Comparison of ENCODE assay signal across 9 mouse cellular contexts in genomic region chr12:111943421-111944064, GRCm38 (mm10). TPM values are rescaled to one million over a fixed set of nuclear protein-coding genes. Genes with fewer than 3 reads are reported as not detected.
DNase-seq lines count a peak whose midpoint lies in the region; ATAC-seq and TF ChIP-seq lines count a peak whose summit lies in the region.
"Had no signal": no experiment of that assay in that cellular context is flagged by ENCODE, and none has a peak within 500 bp of the region (broad histone marks: within the 10 kb centered on the region; RNA-seq: fewer than 3 reads in every experiment).

No protein-coding gene starts in this region.

- H3K4me1 ChIP-seq in forebrain, embryonic 12.5 days = peaks cover 7% of the 10 kb centered on the region
- H3K4me1 ChIP-seq in forebrain, embryonic 16.5 days (replicated peaks; ENCODE audit: control insufficient read depth, insufficient read depth, low read length) = no peaks in the 10 kb centered on the region
- peaks cover 9% of the 10 kb centered on the region for H3K4me1 ChIP-seq in ES-Bruce4 (ENCODE audit: control insufficient read depth, insufficient read depth, low read length)
- H3K4me1 ChIP-seq in heart, embryonic 15.5 days (replicated peaks) = peaks cover 36% of the 10 kb centered on the region
- H3K4me1 ChIP-seq in liver, postnatal 0 days (ENCODE audit: insufficient read depth) = peaks cover 28% of the 10 kb centered on the region
- H3K4me1 ChIP-seq: neural tube, embryonic 13.5 days had no signal

- peak overlapping the region; percentile 12; the same call in 1 of the 2 replicates for H3K9ac ChIP-seq in forebrain, embryonic 12.5 days
- no peak overlapping the region for H3K9ac ChIP-seq in forebrain, embryonic 16.5 days (replicated peaks; ENCODE audit: low read depth, low read length)
- H3K9ac ChIP-seq in ES-Bruce4 (ENCODE audit: low read depth, poor library complexity, severe bottlenecking) = no peak overlapping the region
- no peak overlapping the region; the same call in 1 of the 2 replicates for H3K9ac ChIP-seq in heart, embryonic 15.5 days
- peak overlapping the region; percentile 21; the same call in 1 of the 2 replicates for H3K9ac ChIP-seq in liver, postnatal 0 days (replicated peaks)
- H3K9ac ChIP-seq: neural tube, embryonic 13.5 days had no signal

- 62% methylated on average over 10 of the region's 10 CpGs for WGBS in forebrain, embryonic 12.5 days
- 57% methylated on average over 10 of the region's 10 CpGs for WGBS in forebrain, embryonic 16.5 days
- 65% methylated on average over 10 of the region's 10 CpGs for WGBS in heart, embryonic 15.5 days
- 33% methylated on average over 10 of the region's 10 CpGs for WGBS in liver, postnatal 0 days (ENCODE audit: insufficient replicate concordance)

- H3K27me3 ChIP-seq in forebrain, embryonic 12.5 days = no peaks in the 10 kb centered on the region
- no peaks in the 10 kb centered on the region for H3K27me3 ChIP-seq in forebrain, embryonic 16.5 days (replicated peaks; ENCODE audit: control insufficient read depth, insufficient read depth, low read length)
- H3K27me3 ChIP-seq in ES-Bruce4 (ENCODE audit: control insufficient read depth, insufficient read depth, low read length, poor library complexity, severe bottlenecking) = no peaks in the 10 kb centered on the region
- no peaks in the 10 kb centered on the region for H3K27me3 ChIP-seq in heart, embryonic 15.5 days
- H3K27me3 ChIP-seq in liver, postnatal 0 days (ENCODE audit: insufficient read depth, low read length) = no peaks in the 10 kb centered on the region
- H3K27me3 ChIP-seq: neural tube, embryonic 13.5 days had no signal

- ATAC-seq in forebrain, embryonic 12.5 days (ENCODE audit: low FRiP score) = no peak
- ATAC-seq in forebrain, embryonic 16.5 days = no peak
- no peak for ATAC-seq in heart, embryonic 15.5 days (replicated peaks; ENCODE audit: insufficient number of reproducible peaks, insufficient read depth, low FRiP score, low read depth)
- ATAC-seq in liver, postnatal 0 days = no peak

- H3K27ac ChIP-seq in forebrain, embryonic 12.5 days = no peak overlapping the region
- no peak overlapping the region for H3K27ac ChIP-seq in forebrain, embryonic 16.5 days (ENCODE audit: low read length)
- H3K27ac ChIP-seq in ES-Bruce4 (ENCODE audit: insufficient read depth, low read length) = no peak overlapping the region
- H3K27ac ChIP-seq in heart, embryonic 15.5 days = peak overlapping the region; percentile 90
- peak overlapping the region; percentile 88 for H3K27ac ChIP-seq in liver, postnatal 0 days (ENCODE audit: low read depth)
- H3K27ac ChIP-seq: neural tube, embryonic 13.5 days had no signal

- TF ChIP-seq POLR2A in ES-Bruce4 (IDR thresholded peaks at IDR 0.05; ENCODE audit: insufficient read depth, low read length) = no peak

- TF ChIP-seq EP300 in ES-Bruce4 (IDR thresholded peaks at IDR 0.05; ENCODE audit: insufficient read depth, low read depth, low read length) = no peak
- no peak for TF ChIP-seq EP300 in liver, postnatal 0 days (IDR thresholded peaks at IDR 0.05; ENCODE audit: low read depth)

- H3K36me3 ChIP-seq in forebrain, embryonic 12.5 days (replicated peaks) = no peaks in the 10 kb centered on the region
- H3K36me3 ChIP-seq in forebrain, embryonic 16.5 days (ENCODE audit: control insufficient read depth, insufficient read depth) = no peaks in the 10 kb centered on the region
- H3K36me3 ChIP-seq in ES-Bruce4 (ENCODE audit: control insufficient read depth, insufficient read depth, low read length, poor library complexity, severe bottlenecking) = no peaks in the 10 kb centered on the region
- H3K36me3 ChIP-seq in heart, embryonic 15.5 days = no peaks in the 10 kb centered on the region
- H3K36me3 ChIP-seq in liver, postnatal 0 days (replicated peaks; ENCODE audit: insufficient read depth, low read length) = no peaks in the 10 kb centered on the region
- H3K36me3 ChIP-seq: neural tube, embryonic 13.5 days had no signal

- DNase-seq in liver, postnatal 0 days = no peak
- no peak for DNase-seq in spleen, postnatal 14 days (ENCODE audit: low spot score in 2 of 2)
- DNase-seq in MN1 (ENCODE audit: low spot score) = no peak
- DNase-seq in layer of hippocampus, postnatal 14 days (ENCODE audit: low spot score in 2 of 2) = no peak

- no peak overlapping the region for H3K4me3 ChIP-seq in forebrain, embryonic 12.5 days (replicated peaks)
- H3K4me3 ChIP-seq in forebrain, embryonic 16.5 days (replicated peaks; ENCODE audit: low read length) = no peak overlapping the region
- peak overlapping the region; percentile 14; the same call in 1 of the 2 replicates for H3K4me3 ChIP-seq in ES-Bruce4 (ENCODE audit: low read depth, low read length)
- H3K4me3 ChIP-seq in heart, embryonic 15.5 days = peak overlapping the region; percentile 22
- peak overlapping the region; percentile 29; the same call in 1 of the 2 replicates for H3K4me3 ChIP-seq in liver, postnatal 0 days (ENCODE audit: low read depth, low read length)
- H3K4me3 ChIP-seq: neural tube, embryonic 13.5 days had no signal

- no peaks in the 10 kb centered on the region for H3K9me3 ChIP-seq in forebrain, embryonic 12.5 days
- H3K9me3 ChIP-seq in forebrain, embryonic 16.5 days (ENCODE audit: control insufficient read depth, low read length) = no peaks in the 10 kb centered on the region
- H3K9me3 ChIP-seq in ES-Bruce4 (replicated peaks; ENCODE audit: control insufficient read depth, insufficient read depth, low read length, poor library complexity, severe bottlenecking) = no peaks in the 10 kb centered on the region
- H3K9me3 ChIP-seq in heart, embryonic 15.5 days (replicated peaks) = no peaks in the 10 kb centered on the region
- H3K9me3 ChIP-seq in liver, postnatal 0 days (ENCODE audit: low read length) = no peaks in the 10 kb centered on the region
- H3K9me3 ChIP-seq: neural tube, embryonic 13.5 days had no signal

- no peak for TF ChIP-seq CTCF in ES-Bruce4 (IDR thresholded peaks at IDR 0.05; ENCODE audit: low read depth, low read length)
- no peak for TF ChIP-seq CTCF in liver, postnatal 0 days (IDR thresholded peaks at IDR 0.05; ENCODE audit: low read depth)

- H3K4me2 ChIP-seq in forebrain, embryonic 12.5 days = no peak overlapping the region
- H3K4me2 ChIP-seq in forebrain, embryonic 16.5 days (ENCODE audit: low read length) = no peak overlapping the region
- peak overlapping the region; percentile 47 for H3K4me2 ChIP-seq in heart, embryonic 15.5 days
- peak overlapping the region; percentile 58 for H3K4me2 ChIP-seq in liver, postnatal 0 days (ENCODE audit: low read depth, low read length)
- H3K4me2 ChIP-seq: neural tube, embryonic 13.5 days had no signal

RNA-seq across cellular contexts. Expression of gene Atp5mpl, which starts 23.2 kb away (rescaled TPM):
- polyA plus RNA-seq in forebrain, embryonic 12.5 days (2016; fragmentation: Nextera tagmentation; extraction: Ambion mirVana) = 590 and 598 TPM in 2 replicates
- polyA plus RNA-seq in forebrain, embryonic 16.5 days (2015; fragmentation: Nextera tagmentation; extraction: Ambion mirVana) = 562 and 571 TPM in 2 replicates
- 386 and 394 TPM in 2 replicates for polyA plus RNA-seq in ES-Bruce4 (2011; ENCODE audit: insufficient read depth, insufficient read length, low read depth, missing spikeins)
- polyA plus RNA-seq in heart, embryonic 15.5 days (2015; fragmentation: Nextera tagmentation; extraction: Ambion mirVana) = 1,223 and 1,834 TPM in 2 replicates
- 676 and 694 TPM in 2 replicates for polyA plus RNA-seq in liver, postnatal 0 days (2015; fragmentation: Nextera tagmentation; extraction: Ambion mirVana)
- total RNA-seq in layer of hippocampus, postnatal 14 days (2021) = 100 to 1,000 TPM; 434 to 440 TPM

RNA-seq across cellular contexts. Expression of gene Tdrd9, which starts 27.8 kb away (rescaled TPM):
- 1.2 and 2.0 TPM in 2 replicates for polyA plus RNA-seq in forebrain, embryonic 12.5 days (2016; fragmentation: Nextera tagmentation; extraction: Ambion mirVana)
- 0.19 and 0.44 TPM in 2 replicates for polyA plus RNA-seq in forebrain, embryonic 16.5 days (2015; fragmentation: Nextera tagmentation; extraction: Ambion mirVana)
- not detected in 2 replicates for polyA plus RNA-seq in ES-Bruce4 (2011; ENCODE audit: insufficient read depth, insufficient read length, low read depth, missing spikeins)
- polyA plus RNA-seq in heart, embryonic 15.5 days (2015; fragmentation: Nextera tagmentation; extraction: Ambion mirVana) = 0.10 and 0.36 TPM in 2 replicates
- 0.15 and 0.21 TPM in 2 replicates for polyA plus RNA-seq in liver, postnatal 0 days (2015; fragmentation: Nextera tagmentation; extraction: Ambion mirVana)
- under 1 TPM; 0.12 to 0.16 TPM for total RNA-seq in layer of hippocampus, postnatal 14 days (2021)

RNA-seq across cellular contexts. Expression of gene Ppp1r13b, which starts 35.6 kb away (rescaled TPM):
- 9.5 and 9.9 TPM in 2 replicates for polyA plus RNA-seq in forebrain, embryonic 12.5 days (2016; fragmentation: Nextera tagmentation; extraction: Ambion mirVana)
- polyA plus RNA-seq in forebrain, embryonic 16.5 days (2015; fragmentation: Nextera tagmentation; extraction: Ambion mirVana) = 21.8 and 23.5 TPM in 2 replicates
- polyA plus RNA-seq in ES-Bruce4 (2011; ENCODE audit: insufficient read depth, insufficient read length, low read depth, missing spikeins) = 7.8 and 8.9 TPM in 2 replicates
- 11.1 and 15.3 TPM in 2 replicates for polyA plus RNA-seq in heart, embryonic 15.5 days (2015; fragmentation: Nextera tagmentation; extraction: Ambion mirVana)
- 4.3 and 4.5 TPM in 2 replicates for polyA plus RNA-seq in liver, postnatal 0 days (2015; fragmentation: Nextera tagmentation; extraction: Ambion mirVana)
- total RNA-seq in layer of hippocampus, postnatal 14 days (2021) = 10 to 100 TPM; 79.3 to 83.0 TPM

RNA-seq across cellular contexts. Expression of gene Rd3l, which starts 37.6 kb away (rescaled TPM):
- not detected in 2 replicates for polyA plus RNA-seq in forebrain, embryonic 12.5 days (2016; fragmentation: Nextera tagmentation; extraction: Ambion mirVana)
- polyA plus RNA-seq in forebrain, embryonic 16.5 days (2015; fragmentation: Nextera tagmentation; extraction: Ambion mirVana) = not detected in 2 replicates
- polyA plus RNA-seq in ES-Bruce4 (2011; ENCODE audit: insufficient read depth, insufficient read length, low read depth, missing spikeins) = not detected in 2 replicates
- 0.43 and 0.48 TPM in 2 replicates for polyA plus RNA-seq in heart, embryonic 15.5 days (2015; fragmentation: Nextera tagmentation; extraction: Ambion mirVana)
- not detected in 2 replicates for polyA plus RNA-seq in liver, postnatal 0 days (2015; fragmentation: Nextera tagmentation; extraction: Ambion mirVana)
- under 1 TPM in 1 of 2 experiments, not detected in 1; 0.38 TPM for total RNA-seq in layer of hippocampus, postnatal 14 days (2021)
- polyA plus RNA-seq: neural tube, embryonic 13.5 days had no signal

Comparison
In these comparisons a context has a peak if more than half of its experiments do, and no peak if none do; other contexts are left out.
1. H3K9ac ChIP-seq: peak in forebrain, embryonic 12.5 days (single experiment) and liver, postnatal 0 days (single experiment); none in forebrain, embryonic 16.5 days (single experiment), ES-Bruce4 (single experiment) and heart, embryonic 15.5 days (single experiment).
2. H3K27ac ChIP-seq: peak in heart, embryonic 15.5 days (single experiment) and liver, postnatal 0 days (single experiment); none in forebrain, embryonic 12.5 days (single experiment), forebrain, embryonic 16.5 days (single experiment) and ES-Bruce4 (single experiment).
3. H3K4me2 ChIP-seq: peak in heart, embryonic 15.5 days (single experiment) and liver, postnatal 0 days (single experiment); none in forebrain, embryonic 12.5 days (single experiment) and forebrain, embryonic 16.5 days (single experiment).
4. H3K4me3 ChIP-seq: peak in ES-Bruce4 (single experiment), heart, embryonic 15.5 days (single experiment) and liver, postnatal 0 days (single experiment); none in forebrain, embryonic 12.5 days (single experiment) and forebrain, embryonic 16.5 days (single experiment).